14 mouse cellular contexts compared by ENCODE assay signal in genomic region chr4:10351876-10352627, GRCm38 (mm10).
DNase-seq lines count a peak whose midpoint lies in the region; ATAC-seq and TF ChIP-seq lines count a peak whose summit lies in the region.
"Had no signal": no experiment of that assay in that cellular context is flagged by ENCODE, and none has a peak within 500 bp of the region (broad histone marks: within the 10 kb centered on the region; RNA-seq: fewer than 3 reads in every experiment).

No protein-coding gene starts in this region.

- WGBS in hindbrain, postnatal 0 days, result 56% methylated on average over 4 of the region's 4 CpGs
- WGBS in hindbrain, embryonic 13.5 days, result 84% methylated on average over 4 of the region's 4 CpGs

- no peak overlapping the region for H3K4me3 ChIP-seq in hindbrain, postnatal 0 days (ENCODE audit: low read length)
- no peak overlapping the region for H3K4me3 ChIP-seq in hindbrain, embryonic 13.5 days
- H3K4me3 ChIP-seq: embryonic facial prominence, embryonic 15.5 days; heart, embryonic 10.5 days; midbrain, embryonic 10.5 days had no signal

- H3K4me1 ChIP-seq in hindbrain, postnatal 0 days (ENCODE audit: insufficient read depth, low read length), result no peaks in the 10 kb centered on the region
- H3K4me1 ChIP-seq in hindbrain, embryonic 13.5 days (replicated peaks), result no peaks in the 10 kb centered on the region
- H3K4me1 ChIP-seq: embryonic facial prominence, embryonic 15.5 days; heart, embryonic 10.5 days; midbrain, embryonic 10.5 days had no signal

- no peaks in the 10 kb centered on the region for H3K9me3 ChIP-seq in hindbrain, postnatal 0 days (ENCODE audit: low read length)
- no peaks in the 10 kb centered on the region for H3K9me3 ChIP-seq in hindbrain, embryonic 13.5 days
- H3K9me3 ChIP-seq: embryonic facial prominence, embryonic 15.5 days; heart, embryonic 10.5 days; midbrain, embryonic 10.5 days had no signal

- no peak for ATAC-seq in hindbrain, postnatal 0 days
- ATAC-seq in hindbrain, embryonic 13.5 days (ENCODE audit: low FRiP score), result no peak
- peak; percentile 98 for ATAC-seq in frontal cortex, adult (ENCODE audit: low TSS enrichment)
- ATAC-seq: intestine, postnatal 0 days had no signal

- no peak overlapping the region for H3K9ac ChIP-seq in hindbrain, postnatal 0 days (replicated peaks; ENCODE audit: low read length)
- no peak overlapping the region for H3K9ac ChIP-seq in hindbrain, embryonic 13.5 days
- H3K9ac ChIP-seq: embryonic facial prominence, embryonic 15.5 days had no signal

- DNase-seq in hindbrain, postnatal 0 days (ENCODE audit: low spot score), result peak; percentile 28
- peak; percentile 26 to 45 for DNase-seq in left cerebral cortex, adult 18-20 months (ENCODE audit: low spot score in 2 of 2)
- peak; percentile 49 for DNase-seq in right cerebral cortex, postnatal 4 days
- DNase-seq in cerebellum, adult 8-10 months, result no peak
- DNase-seq in ovary, adult 18-20 months (ENCODE audit: low spot score), result no peak
- DNase-seq: cerebellum, postnatal 14 days; lung, postnatal 14 days; thymus, adult 2 months had no signal

- H3K36me3 ChIP-seq in hindbrain, postnatal 0 days (ENCODE audit: insufficient read depth, low read length), result no peaks in the 10 kb centered on the region
- no peaks in the 10 kb centered on the region for H3K36me3 ChIP-seq in hindbrain, embryonic 13.5 days
- H3K36me3 ChIP-seq: embryonic facial prominence, embryonic 15.5 days; heart, embryonic 10.5 days; midbrain, embryonic 10.5 days had no signal

- H3K4me2 ChIP-seq in hindbrain, postnatal 0 days (ENCODE audit: low read depth, low read length), result no peak overlapping the region
- H3K4me2 ChIP-seq in hindbrain, embryonic 13.5 days, result no peak overlapping the region
- H3K4me2 ChIP-seq: embryonic facial prominence, embryonic 15.5 days had no signal

- no peaks in the 10 kb centered on the region for H3K27me3 ChIP-seq in hindbrain, postnatal 0 days (ENCODE audit: insufficient read depth, low read length)
- H3K27me3 ChIP-seq in hindbrain, embryonic 13.5 days, result no peaks in the 10 kb centered on the region
- H3K27me3 ChIP-seq: embryonic facial prominence, embryonic 15.5 days had no signal

- no peak overlapping the region for H3K27ac ChIP-seq in hindbrain, postnatal 0 days
- no peak overlapping the region for H3K27ac ChIP-seq in hindbrain, embryonic 13.5 days
- H3K27ac ChIP-seq: embryonic facial prominence, embryonic 15.5 days; heart, embryonic 10.5 days; midbrain, embryonic 10.5 days had no signal

- no peak for TF ChIP-seq CTCF in hindbrain, postnatal 0 days (IDR thresholded peaks at IDR 0.05; ENCODE audit: low read depth)

Comparison
In these comparisons a context has a peak if more than half of its experiments do, and no peak if none do; other contexts are left out.
1. DNase-seq: peak in hindbrain, postnatal 0 days (single experiment), left cerebral cortex, adult 18-20 months (2 of 2) and right cerebral cortex, postnatal 4 days (single experiment); none in cerebellum, adult 8-10 months (single experiment) and ovary, adult 18-20 months (single experiment).